Mouse (Mus musculus): Measurements from ENCODE around the gene Fam20c. TPM values are rescaled to one million over a fixed set of nuclear protein-coding genes. Genes with fewer than 3 reads are reported as not detected.

Fam20c gene
- 10 to 100 TPM; 16.3 to 17.0 TPM for total RNA-seq (2021)

DNA sequence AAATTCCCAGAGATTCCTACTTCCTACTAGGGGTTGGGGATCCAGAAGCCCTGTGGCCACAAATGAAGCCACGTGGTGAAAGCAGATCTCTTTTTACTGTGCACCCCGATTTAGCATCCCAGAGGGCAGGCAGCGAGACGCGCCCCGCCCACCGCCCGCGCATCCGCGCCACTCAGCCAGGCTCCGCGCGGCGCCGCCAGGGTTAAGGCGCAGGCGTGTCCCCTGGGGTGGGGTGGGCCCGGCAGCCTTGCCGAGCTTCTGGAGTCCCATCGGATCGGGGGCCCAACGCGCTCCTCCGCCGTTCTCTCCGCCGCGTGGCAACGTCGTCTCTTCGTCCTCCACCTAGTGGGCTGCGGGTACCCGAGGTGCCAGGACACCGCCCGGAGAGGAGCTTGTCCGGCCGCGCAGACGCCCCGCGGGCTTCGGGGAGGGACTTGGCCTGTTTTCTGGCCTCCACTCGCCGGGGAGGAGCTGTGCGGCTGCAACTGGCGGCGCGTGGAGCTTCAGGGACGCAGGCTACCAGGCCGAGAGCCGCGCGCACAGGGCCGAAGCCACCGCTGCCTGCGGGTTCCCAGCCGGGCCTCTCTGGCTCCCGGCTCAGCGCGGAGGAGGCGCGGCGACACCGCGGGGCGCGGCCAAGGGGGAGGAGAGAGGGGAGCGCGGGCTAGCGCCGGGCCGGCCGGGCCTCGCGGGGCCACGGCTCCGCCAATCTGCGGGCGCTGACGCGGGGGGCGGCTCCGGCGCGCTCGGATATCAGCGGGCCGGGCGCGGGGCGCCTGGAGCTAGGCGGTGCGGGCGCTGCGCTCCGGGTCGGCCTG lies at the start of gene Fam20c:
Gene Fam20c, plus strand, starts transcription at position 212 of the 818 bp plus-strand sequence.
- peak; percentile 86 for DNase-seq

DNA sequence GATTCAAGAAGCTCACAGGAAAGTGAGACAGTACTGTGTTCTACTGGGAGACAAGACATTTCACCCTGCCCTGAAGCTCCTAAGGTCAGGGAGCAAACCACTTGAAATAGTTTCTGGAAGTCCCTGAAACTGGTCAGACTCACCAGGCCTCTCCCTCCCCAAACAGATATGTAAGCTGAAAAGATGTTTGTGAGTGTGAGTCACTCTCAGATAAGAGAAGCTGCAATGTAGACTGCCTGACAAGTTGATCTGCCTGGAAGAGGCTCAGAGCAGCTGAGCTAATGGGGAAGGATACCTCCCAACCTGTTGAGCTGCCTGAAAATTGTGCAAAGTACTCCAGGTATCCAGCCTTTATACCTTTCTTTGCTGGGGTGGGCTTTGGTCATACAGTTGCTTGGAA lies 46.9 kb upstream of the Fam20c start:
- DNase-seq, result no peak

- no peak for DNase-seq
Observed at GRCm38 (mm10) chr5:138708591-138708990, 45.7 kb upstream of the Fam20c start.

DNA sequence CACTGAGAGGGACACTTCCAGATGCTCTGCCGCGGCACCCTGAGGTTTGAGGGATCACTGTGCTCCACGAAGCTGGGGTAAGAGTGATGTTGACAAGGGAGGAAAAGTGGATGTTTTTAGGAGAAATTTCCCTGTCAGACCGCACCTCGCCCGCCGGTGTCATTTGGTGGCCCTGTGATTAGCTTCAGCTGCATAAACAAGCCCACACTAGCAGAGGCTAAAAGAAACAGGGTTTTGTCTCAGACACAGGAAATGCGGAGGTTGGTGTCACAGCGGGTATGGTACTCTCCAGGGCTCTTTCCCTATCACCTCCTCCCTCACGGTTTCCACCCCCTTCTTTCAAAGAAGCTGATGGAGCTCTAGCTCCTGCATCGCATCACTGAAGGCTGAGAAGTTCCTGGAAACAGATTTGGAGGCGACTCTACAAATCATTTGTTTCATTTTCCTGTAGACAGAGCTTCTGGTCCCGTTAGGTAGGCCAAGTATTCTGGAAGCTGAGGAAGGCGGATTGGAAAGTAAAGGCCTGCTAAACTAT lies 38.7 kb upstream of the Fam20c start:
- DNase-seq, result no peak

- no peak for DNase-seq
Observed at GRCm38 (mm10) chr5:138720329-138721190, 33.8 kb upstream of the Fam20c start.

DNA sequence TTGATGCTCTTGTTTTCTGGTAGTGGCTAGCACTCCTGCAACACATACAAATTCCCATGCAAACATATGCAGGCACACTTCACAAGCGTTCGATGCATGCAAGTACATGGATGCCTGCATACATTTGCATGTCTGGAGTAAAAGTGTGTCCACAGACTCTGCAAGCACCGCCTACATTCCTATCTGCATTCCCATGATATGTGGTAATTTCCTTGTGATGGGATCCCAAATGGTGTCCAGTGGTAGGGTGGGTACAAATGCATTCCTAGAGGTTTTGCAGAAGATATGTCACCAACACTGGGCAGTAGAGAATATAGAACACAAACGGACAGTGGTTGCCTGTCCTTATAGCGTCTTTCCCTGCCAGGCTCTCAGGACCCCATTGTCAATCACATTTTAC lies 29.9 kb upstream of the Fam20c start:
- no peak for DNase-seq

- DNase-seq, result peak; percentile 18
Observed at GRCm38 (mm10) chr5:138725151-138725550, 29.2 kb upstream of the Fam20c start.

DNA sequence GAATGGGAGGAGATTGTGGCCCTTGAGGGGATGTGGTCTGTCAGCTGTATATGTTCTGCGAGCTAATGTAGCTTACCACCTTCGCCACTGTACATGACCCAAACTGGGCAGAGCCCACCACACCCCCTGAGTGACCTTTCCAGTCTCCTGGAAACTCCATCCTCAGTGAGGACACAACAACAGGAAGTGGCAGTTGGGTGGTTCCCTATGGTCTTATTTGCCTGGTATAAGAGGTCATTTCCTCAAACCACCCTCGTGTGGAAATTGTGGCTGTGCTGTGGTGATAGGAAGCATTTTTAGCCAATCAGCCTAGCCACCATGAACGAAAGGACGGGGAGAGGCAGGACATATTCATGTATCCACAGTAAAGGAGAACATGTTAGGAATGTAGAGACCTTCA lies 23.5 kb upstream of the Fam20c start:
- no peak for DNase-seq

DNA sequence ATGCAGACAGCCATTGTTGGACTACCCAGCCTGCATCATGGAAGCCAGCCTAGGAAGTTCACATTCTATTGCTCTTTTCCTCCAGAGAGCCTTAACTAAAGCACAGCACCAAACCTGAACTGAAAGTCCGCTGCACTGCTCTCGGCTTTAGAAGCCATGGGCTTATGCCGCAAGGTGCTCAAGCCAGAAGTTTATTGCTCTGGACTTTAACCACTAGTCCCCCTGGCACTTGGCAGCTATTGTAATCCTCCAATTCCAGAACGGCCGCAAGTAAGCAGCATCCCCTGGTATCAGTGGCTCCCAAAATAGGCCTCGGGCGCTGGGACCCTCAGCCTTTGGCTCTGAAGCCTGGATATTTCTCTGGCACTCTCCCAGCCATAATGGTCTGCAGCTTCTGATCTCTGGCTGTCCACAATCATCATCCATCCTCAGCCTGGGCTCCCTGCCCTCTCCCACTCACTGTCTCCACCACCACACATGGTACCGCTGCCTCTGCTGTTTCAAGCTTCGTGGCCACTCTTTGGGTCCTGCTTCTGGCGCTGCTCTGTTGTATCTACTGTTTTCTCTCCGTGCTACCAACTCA lies 20.9 kb upstream of the Fam20c start:
- DNase-seq, result peak; percentile 46

DNA sequence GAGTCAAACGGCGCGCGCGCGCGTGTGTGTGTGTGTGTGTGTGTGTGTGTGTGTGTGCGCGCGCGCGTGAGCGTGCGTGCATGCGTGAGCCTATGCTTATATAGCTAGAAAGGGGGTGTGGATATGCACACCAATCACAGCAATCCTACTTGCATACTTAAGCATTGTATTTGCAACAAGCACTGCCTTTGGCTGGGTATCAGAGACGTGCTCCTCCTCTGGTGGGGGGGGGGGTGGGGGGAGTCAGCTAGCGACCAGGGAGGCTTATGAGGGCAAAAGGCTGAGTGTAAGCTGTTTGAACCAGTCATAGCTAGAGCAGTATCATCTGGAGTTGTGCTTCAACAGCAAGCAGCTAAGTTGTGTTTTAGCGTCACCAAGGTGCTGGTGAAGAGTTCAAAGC lies 20.3 kb upstream of the Fam20c start:
- DNase-seq, result no peak

- DNase-seq, result no peak
Observed at GRCm38 (mm10) chr5:138735201-138735757, 19.0 kb upstream of the Fam20c start.

GRCm38 (mm10) chr5:138740150-138740549 lies 14.2 kb upstream of the Fam20c start:
- no peak for DNase-seq

- no peak for DNase-seq
Observed at GRCm38 (mm10) chr5:138741516-138741915, 12.8 kb upstream of the Fam20c start.

GRCm38 (mm10) chr5:138742281-138742680 lies 12.0 kb upstream of the Fam20c start:
- DNase-seq, result no peak

GRCm38 (mm10) chr5:138743631-138744030 lies 10.7 kb upstream of the Fam20c start:
- DNase-seq, result no peak

DNA sequence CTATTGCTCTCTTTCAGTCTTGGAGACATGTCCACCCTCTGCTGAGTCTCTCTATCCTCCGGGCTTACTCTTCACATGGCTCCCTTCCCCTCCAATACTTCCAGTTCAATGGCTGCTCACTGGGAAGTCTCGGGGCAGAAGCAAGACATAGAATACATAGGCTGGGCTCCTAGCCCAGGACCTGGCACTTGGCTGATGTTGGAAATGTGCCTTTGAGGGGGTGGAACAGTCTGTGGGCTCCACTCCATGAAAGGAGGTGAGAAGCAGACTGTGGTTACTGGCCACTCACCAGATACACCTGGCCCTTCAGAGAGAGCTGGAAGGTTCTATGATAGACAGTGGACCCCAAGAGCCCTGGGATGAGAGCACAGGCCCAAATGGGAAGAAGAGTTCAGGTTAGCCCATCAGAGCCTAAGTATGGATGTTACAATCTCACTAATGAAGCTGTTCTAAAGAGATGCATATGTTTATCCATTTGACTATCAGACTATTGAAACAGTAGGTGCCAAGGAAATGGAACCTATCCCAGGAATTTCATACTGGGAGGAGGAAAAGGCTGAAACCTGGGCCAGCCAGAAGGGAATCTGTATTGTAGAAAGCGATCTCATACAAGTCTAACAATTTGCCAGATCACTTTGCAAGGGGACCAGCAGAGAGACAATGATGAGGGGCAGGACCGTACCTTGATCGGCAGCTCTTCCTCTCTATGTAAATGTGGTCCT lies 8.8 kb upstream of the Fam20c start:
- no peak for DNase-seq

DNA sequence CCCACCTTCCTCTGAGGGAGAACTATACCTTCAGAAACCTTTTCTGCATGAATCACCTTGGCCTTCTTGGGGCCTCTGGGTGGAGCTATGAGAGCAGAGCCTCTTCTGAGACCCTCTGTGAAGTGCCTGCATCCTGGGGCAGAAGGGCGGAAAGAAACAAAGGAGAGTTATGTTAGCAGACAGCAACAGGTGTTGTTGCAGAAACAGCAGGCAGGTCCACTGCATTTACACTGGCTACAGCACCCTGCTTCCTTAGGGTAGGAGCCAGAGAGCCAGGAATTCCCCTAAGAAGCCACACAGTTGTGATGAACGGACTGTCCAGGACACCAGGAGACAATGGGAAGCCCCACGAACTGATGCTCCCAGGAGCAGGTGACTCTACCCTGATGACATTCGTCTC lies 1.0 kb upstream of the Fam20c start:
- no peak for DNase-seq

- peak; percentile 37 for DNase-seq
Observed at GRCm38 (mm10) chr5:138753946-138754302, 390 bp upstream of the Fam20c start.

GRCm38 (mm10) chr5:138755121-138755452 lies 773 bp downstream of the Fam20c start:
- no peak for DNase-seq

DNA sequence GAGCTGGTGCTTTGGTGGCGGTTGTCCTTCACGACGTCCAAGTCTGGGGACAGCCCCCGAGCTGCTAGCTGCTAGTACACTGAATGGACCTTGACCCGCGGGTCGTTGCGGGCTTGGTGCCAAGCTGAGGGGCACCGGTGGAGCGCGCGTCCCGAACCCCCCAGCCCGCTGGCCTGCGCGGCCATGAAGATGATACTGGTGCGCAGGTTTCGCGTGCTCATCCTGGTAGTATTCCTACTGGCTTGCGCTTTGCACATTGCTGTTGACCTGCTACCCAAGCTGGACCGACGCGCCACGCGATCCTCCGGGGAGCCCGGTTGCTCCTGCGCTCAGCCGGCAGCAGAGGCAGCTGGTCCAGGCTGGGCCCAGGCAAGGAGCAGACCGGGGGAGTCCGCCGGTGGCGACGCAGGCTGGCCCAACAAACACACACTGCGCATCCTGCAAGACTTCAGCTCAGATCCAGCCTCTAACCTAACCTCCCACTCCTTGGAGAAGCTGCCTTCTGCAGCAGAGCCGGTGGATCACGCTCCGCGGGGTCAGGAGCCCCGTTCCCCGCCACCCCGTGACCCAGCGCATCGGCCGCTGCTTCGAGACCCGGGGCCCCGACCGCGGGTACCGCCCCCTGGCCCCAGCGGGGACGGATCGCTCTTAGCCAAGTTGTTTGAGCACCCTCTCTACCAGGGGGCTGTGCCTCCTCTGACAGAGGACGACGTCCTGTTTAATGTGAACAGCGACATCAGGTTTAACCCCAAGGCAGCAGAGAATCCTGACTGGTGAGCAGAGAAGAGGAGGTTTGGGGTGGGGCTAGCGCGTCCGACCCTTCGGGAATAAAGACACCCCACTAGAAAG lies 1.4 kb downstream of the Fam20c start:
- DNase-seq, result peak; percentile 43
